In genomic region chr14:58468451-58468850, GRCm38 (mm10) we compare ENCODE assay signal across 13 mouse cellular contexts.
"Had no signal": no experiment of that assay in that cellular context is flagged by ENCODE, and none has a peak within 500 bp of the region (broad histone marks: within the 10 kb centered on the region; RNA-seq: fewer than 3 reads in every experiment).

No protein-coding gene starts in this region.

- H3K4me3 ChIP-seq: intestine, embryonic 15.5 days; layer of hippocampus, adult 2 months; liver, embryonic 13.5 days; myocyte; neural tube, embryonic 15.5 days had no signal

- DNase-seq: kidney, adult 18-20 months; kidney, postnatal 10 days; kidney, postnatal 4 days; left cerebral cortex, postnatal 4 days; liver; liver, embryonic 13.5 days; liver, postnatal 0 days; lung, postnatal 36 days; midbrain, embryonic 14.5 days had no signal

- H3K27ac ChIP-seq: intestine, embryonic 15.5 days; layer of hippocampus, adult 2 months; liver, embryonic 13.5 days; neural tube, embryonic 15.5 days had no signal

- H3K9me3 ChIP-seq: intestine, embryonic 15.5 days; neural tube, embryonic 15.5 days had no signal

- H3K27me3 ChIP-seq: intestine, embryonic 15.5 days; liver, embryonic 13.5 days; neural tube, embryonic 15.5 days had no signal

- H3K4me1 ChIP-seq: intestine, embryonic 15.5 days; liver, embryonic 13.5 days had no signal

- ATAC-seq: intestine, embryonic 15.5 days; liver, postnatal 0 days had no signal

- H3K9ac ChIP-seq: intestine, embryonic 15.5 days; liver, embryonic 13.5 days; liver, postnatal 0 days; neural tube, embryonic 15.5 days had no signal

- H3K36me3 ChIP-seq: intestine, embryonic 15.5 days; liver, embryonic 13.5 days; neural tube, embryonic 15.5 days had no signal

- H3K4me2 ChIP-seq: intestine, embryonic 15.5 days; liver, embryonic 13.5 days; neural tube, embryonic 15.5 days had no signal
